Mouse (Mus musculus) kidney, adult 18-20 months (tissue): ENCODE results near the gene Pawr.
A peak's percentile ranks its signal among the peaks of the same experiment; 100 is the strongest.

Source experiments
- DNase-seq: peaks from one replicate; pipeline ENCODE4 v3.0.0; 2021

Pawr gene

DNA sequence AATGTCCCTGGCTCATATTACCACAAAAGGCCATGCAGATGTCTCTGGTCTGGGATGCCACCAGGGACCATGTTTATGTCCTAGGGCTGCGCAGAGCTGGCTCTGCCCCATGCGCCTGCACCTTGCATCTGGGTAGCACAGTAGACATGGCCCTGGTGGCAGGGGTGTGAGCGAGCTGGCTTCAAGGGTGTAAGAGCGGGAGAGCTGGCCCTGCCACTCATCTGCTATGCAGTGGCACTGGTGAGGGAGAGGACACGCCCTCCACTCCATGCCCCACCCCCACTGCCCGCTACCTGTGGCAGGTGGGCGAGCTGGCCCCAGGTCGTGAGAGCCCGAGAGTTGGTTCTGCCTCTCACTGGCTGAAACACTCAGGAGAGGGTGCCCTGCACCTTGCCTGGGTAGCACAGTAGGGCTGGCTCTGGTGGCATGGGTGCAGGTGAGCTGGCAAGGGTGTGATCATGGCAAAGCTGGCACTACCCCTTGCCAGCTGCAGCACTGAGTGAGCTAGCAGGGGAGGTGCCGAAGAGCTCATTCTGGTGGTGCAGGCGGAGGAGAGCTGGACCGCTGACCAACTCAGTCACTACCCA is 24.8 kb downstream of the Pawr start:
- no peak for DNase-seq

DNA sequence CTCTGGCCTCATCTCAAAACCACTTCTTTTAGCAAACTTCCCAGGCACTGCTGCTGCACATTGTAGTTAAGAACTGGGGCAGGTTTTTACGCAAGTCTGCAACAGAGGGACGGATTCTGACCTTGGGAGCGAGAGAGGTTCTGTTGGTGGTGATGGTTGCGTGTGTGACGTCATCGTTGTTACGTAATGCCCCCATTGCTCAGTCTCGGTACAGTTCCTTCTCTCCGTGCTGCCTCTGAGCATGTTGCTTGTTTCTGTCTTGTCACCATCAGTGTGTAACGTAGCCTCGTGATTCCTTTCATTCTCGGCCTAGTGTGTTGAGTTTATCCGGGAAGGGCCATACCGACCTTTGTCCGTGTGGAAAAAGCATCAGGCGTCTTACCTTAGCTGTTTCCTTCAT is 28.1 kb downstream of the Pawr start:
- no peak for DNase-seq

DNA sequence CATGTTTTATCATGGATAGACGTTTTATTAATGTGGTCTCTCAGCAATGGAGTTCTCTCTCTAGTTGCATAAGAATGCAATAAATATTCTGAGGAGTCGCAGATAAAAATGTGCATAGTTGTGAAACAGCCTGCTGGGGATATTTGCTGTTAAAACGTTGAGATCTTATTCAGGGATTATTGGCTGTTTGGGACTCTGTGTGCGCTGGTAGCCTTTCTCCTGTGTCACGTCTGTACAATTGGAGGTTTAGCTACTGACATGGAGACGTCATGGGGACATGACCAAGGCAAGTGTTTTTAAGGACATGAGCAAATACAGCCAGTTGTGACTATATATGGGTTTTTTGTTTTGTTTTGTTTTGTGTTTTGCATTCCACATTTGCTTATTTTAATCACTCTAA is 28.9 kb downstream of the Pawr start:
- DNase-seq: no peak

DNA sequence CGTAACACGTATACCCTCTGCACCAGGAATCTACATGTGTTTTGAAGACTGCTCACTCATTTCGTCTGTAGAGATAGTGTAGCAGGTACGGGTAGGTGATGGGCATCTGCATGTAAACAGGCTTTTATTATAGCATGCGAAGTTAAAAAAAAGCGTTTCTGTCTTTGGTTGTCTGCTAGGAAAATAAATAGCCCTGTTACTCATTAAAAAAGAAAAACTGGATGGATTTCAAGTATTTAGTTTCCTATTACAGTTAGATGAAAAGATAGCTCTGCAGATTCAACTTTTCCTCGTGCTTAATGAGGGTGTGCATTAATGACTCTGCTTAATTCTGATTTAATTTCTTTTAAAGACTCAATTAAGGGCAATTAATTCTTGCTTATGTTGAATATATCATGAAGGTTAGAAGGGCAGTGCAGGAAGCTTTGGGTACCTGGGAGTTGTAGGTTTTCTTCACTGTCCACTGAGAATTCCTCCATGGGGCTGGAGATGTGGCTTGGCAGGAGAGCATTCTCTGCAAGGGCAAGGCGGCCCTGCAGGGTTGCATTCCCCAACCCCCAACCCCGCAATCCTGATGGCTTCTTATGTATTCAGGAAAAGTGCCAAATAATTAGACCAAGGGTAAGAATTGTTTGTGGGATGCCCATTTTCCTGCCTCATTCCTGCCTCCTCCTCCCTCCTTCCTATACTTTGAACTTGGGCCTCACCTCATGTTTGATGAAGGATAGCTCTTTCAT is 29.7 kb downstream of the Pawr start:
- no peak for DNase-seq

DNA sequence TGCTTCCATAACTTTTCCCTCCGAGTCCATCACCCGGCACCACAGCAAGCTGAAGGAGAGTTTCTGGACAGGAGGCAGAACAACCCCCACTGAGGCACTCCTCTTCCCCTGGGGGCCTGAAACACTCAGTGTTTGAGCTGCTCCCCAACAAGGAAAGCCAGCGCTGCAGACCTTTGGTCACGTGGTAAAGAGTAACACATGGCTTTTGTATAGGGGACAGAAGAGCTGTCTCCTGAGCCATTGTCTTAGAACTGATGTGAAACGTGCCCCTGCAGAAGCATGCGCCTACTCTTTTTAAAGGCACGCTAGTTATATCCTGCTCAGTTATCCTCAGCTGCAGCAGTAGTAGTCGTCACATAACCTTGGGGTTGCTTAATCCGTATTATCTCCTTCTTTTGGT is 32.0 kb downstream of the Pawr start:
- DNase-seq: no peak

DNA sequence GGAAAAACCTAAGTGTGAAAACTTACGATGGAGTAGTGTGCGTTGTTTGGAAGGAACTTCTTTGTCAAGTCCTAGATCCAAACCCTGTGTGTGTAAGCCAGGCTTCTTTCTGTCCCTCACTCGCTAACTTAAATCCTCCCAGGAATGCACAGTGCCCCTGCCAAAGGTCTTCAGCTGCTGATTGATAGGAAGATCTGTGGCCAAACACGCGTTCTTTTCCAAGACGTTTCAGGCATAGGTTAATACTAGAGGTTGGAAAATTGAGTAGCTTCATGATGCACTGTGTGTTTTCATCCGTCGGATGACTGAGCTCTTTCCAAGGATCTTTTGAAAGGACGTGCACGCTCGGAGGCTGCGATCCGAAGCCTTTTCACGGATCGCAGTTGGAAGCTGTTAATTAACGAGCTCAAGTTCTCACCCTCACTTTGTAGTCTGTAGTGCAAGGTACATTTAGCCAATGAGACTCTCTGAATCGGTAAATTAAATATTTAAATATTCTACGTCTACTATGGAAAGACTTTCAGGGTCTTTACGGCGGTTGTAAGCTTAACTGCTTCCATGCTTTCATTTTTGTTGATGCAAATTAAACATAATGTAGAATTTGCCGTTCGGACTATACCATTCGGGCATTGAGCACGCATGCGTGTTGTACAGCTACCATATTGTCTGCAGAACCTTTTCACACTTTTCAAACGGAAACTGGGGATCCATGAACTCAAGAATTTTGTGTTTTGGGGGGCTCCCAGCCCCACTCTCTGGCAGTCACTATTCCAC is 33.2 kb downstream of the Pawr start:
- no peak for DNase-seq

DNA sequence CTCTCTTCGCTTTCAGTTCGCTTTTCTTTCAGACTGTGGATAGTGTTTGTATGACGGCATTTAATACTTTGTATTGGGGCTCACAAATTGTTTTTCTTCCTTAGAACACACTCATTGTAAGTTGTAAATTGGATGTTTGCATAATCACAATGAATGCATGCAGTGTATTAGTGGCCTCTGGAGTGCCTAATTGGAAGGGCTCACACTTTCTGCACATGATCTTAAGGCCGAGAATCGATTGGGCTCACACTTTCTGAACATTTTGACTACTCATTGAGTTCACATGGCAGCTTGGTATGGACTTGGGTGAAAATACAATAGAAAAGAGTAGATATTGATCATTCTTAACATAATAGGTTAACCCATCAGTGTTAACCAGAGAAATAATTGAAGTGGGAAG is 34.3 kb downstream of the Pawr start:
- no peak for DNase-seq

DNA sequence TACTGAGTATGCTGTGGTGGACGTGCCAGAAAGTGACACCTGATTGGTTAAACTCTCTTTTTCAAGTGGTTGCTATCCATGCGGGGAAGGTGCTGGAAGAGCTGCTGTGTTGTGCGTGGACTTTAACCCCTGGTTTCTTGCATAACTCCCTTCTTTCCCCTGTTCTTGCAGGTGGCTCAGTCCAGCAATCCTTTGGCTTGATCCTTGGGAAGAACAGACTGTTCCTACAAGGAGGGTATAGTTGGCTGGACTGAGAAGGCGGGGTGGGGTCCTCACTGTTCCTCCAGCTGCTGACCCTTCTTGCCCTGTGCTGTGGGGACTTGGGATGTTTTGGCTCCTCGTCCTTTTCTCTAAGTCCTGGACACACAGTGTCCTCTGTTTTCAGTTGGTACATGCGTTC is 36.4 kb downstream of the Pawr start:
- DNase-seq: peak; percentile 67

DNA sequence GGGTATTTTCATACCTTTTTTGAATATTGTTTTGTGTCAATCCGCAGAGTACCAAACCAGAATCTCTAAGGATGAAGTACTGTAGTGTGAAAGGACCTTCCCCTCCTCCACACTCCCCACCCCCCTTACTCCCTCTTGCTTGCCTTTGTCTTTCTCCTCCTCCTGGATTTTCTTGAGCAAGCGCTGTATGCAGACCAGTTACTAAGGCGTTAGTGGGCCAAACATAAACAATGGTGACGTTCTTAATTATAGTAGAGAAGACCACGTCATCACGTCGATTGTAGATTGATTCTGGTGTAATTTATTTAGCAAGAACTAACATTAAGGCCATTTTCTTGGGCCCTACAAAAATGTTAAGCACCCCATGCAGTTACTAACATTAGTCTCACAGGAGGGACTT is 40.3 kb downstream of the Pawr start:
- no peak for DNase-seq

DNA sequence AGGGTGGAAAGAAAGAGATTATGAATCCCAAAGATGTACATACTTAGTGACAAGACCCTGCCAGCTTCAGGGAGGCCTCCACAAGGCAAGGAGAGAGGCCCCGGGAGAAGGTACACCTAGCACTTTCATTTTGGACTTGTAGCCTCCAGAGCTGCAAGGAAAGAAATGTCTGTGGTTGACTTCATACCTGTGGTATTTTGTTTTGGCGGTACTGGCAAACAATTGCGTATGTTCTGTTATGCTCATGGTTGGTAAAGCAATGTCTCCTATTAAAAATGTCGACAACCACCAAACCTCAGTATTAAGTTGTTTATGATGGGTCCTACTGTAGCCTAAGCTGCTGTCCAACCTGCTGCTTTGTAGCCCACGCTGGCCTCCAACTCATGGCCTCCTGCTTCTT is 40.9 kb downstream of the Pawr start:
- DNase-seq: no peak

DNA sequence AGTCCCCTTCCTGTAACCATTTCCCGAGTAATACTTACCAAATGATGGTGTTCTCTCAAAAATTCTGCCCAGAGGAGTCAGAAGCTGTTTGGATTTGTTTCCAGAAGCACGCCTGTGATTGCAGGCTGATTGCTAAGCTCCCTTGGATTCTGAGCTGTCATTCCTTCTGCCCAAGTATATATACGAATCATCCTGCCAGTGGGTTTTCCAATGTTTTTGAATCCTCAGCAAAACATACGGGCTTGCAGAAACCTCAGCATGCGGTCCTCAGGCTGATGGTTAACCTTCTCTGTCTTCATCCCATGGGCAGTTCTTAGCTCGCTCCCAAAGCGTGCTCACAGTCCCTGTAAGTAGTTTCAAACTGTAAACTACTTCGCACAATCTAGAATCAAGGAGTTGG is 43.9 kb downstream of the Pawr start:
- DNase-seq: no peak

DNA sequence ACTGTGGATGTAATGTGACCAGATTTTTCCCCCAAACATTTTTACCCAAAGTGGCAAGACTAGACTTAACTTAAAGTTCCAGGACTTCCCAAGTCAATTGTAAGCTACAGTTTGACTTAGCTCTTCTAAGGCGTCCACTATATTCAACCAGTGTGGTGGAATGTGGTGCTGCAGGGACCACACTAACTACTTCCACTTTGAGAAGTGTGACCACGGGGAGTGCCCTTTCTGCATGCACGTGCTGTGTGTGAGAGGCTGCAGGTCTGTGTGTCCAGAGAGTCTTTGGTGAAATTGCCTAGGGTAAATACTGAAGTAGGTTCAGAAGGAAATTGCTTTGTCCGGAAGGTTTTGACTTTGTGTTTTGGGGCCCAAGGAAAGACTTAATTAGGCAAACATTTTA is 44.4 kb downstream of the Pawr start:
- no peak for DNase-seq

DNA sequence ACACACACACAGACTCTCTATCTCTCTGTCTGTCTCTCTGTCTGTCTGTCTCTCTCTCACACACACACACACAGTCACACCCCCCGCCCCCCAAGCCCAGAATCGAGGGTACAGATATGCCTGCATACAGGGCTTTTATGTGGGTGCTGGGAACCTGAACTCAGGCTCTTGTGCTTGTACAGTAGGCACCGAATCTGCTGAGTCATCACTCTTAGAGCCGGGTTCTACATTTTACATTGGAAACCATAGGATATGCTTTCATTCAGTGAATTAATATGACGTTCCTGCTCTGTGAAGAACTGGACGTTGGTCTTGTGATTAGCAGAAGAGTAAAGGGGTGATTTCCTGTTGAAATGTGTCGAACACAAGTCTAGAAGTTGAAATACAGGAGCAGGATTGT is 45.4 kb downstream of the Pawr start:
- DNase-seq: no peak

DNA sequence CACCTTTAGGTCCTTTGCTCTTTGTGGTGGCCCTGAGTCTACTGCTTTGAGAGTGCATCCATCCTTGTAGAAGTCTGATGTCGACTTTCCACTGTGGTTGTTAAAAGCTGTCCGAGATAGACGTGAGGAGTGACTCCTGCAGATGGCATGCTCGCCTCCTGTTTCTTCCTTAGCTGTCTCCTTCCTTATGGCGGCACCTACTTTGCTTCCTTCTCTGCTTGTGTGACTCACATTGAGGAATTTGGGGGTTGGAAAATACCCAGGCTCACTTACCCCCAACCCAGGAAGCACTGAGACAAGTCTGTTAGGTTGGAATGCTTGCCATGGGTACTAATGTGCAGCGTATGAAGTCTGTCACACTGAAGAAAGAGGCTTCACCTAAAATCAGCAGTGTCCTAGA is 46.1 kb downstream of the Pawr start:
- DNase-seq: no peak

DNA sequence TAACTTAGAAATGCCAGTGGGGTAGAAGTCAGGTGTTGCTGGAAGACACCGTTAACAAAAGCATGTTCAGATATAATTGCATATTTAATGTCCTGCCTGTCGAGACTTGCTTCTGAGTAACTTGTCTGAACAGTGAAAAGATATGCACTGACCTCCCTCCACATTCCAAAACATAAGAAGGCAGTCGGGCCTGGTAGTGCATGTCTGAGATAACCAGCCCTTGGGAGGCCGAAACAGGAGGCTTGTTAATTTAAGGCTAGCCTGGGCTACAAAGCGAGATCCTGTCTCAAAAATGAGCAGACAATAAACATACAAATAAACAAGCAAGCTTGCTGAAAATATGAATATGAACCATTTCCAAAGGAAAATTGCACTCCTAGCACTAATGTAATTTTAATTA is 46.6 kb downstream of the Pawr start:
- no peak for DNase-seq

DNA sequence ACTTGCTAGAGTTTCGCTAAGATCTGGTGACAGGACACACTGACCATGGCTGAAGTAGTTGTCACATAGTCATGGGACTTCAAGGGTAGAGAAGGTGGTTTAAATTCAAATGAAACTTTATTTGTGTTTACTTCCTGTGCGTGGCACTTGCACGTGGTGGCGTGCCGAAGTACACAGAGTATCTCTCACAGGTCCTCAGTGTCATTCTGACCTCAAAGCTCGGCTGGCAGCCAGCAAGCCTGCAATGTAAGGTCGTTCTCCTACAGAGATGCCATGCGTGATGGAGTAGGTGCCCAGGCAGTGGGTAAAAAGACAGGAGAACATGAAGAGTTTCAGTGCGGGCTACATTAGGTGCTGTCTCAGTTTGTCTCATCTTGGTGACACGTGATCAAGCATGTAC is 48.8 kb downstream of the Pawr start:
- DNase-seq: peak; percentile 46

DNA sequence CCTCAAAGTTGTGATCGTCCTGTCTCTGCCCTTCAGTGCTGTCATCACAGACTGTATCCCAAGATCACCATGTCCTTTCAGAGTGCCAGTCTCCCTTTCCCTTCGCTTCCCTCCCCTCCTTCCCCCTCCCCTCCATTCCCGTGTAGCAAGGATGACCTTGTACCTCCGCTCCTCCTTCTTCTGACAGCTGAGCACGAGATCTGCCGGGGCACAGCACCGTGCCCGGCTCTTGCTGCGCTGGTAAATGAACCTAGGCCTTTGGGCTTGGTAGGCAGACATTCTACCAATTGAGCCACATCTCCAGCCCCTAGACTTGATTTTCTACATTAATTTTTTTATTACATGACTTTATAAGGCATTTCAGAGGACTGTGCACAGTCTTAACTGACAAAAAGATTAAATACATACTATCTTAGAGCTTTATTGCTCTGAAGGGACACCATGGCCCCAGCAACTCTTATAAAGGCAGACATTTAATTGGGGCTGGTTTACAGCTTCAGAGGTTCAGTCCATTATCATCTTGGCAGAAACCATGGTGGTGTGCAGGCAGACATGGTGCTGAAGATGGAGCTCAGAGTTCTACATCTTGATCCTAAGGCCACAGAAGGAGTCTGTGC is 52.3 kb downstream of the Pawr start:
- DNase-seq: no peak

DNA sequence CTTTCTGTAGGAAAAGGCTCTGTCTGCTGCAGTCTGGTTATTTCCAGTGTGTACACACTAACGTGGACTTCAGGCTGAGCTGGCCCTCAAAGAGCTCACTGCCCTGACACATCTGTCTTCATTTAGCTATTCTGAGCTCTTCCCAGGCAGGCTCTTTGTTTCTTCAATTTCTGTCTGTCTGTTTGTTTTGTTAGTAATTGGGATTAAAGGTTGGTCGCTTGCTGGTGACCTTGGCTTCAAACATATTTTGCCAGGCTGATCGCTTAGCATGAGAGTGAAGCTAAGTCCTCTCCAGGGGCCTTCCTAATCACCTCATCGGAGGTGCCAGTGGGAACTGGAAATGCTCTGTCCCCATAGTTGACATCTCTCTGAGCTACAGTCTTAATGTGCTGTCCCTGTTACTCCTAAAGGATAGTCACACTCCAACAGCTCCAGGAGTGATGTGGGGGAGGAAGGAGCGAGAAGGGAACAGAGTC is 53.6 kb downstream of the Pawr start:
- DNase-seq: peak; percentile 13

DNA sequence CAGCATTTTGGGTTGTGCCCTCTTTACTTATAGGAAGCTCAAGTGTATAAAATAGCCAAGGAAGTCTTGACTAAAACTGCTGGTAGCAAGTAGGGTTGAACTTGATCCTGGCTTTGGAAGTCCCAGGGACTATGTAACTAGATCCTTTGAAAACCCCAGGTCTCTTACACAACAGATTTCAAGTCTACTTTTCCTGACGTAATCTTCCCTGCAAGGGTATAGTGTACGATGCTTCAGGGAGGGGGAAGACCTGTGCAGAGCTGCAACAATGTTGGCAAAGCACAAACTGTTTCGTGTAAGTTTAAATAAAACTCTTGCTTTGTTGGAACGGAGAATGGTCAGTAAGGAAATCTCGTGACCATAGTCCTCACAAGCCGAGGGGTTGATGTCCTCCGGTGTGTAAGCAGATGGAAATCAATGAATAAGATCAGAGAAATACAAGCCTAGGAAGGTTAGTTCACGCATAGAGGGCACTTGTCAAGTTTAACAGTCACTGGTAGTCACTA is 56.5 kb downstream of the Pawr start:
- no peak for DNase-seq

DNA sequence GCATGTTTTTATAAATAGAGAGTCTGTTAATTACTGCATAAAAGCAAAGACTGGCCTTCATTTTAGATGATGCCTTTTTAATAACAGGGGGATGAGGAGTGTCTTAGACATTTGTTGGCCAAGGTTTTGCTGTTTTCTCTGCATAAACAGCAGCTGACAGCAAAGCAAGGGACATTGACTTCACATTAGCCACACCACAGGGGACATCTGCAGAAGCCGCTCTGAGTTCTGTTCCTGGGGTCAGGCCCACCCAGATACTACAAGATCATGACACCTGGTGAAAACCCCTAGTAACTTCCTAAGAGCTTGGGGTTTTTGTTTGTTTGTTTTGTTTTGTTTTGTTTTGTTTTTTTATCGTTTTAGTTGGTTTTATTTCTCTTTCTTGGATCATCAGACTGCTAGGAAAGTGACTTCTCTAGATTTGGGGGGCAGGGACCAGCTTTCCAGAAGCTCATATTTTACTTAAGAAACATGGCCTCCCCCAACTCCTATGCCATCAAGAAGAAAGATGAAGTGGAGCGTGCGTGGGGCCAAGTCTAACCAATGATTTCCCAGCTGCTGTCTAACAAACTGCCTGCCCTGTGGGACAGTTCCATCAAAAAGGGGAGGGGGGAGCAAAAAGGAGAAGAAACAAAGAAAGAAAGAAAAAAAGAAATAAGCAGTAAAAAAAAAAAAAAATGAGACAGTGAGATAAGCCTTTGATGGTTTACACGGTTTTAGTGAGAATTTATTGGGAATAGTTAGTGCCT is 57.4 kb downstream of the Pawr start:
- no peak for DNase-seq

DNA sequence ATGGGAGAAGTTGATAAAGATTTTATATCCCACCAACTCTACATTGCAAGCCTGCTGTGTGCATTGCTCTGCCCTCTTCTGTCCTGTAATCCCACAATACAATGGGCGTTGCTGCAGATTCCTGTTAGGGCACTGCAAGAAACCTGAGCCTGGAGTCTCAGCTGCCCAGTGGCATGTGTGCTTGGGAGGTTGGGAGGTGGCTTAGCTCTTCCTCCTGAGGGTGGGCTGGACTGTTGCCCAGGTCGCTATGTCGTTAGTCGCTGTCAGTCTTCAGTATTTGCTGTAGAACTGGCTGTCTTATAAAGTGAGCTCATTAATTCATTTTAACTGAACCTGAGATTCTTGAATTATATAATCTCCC is 58.0 kb downstream of the Pawr start:
- DNase-seq: no peak

DNA sequence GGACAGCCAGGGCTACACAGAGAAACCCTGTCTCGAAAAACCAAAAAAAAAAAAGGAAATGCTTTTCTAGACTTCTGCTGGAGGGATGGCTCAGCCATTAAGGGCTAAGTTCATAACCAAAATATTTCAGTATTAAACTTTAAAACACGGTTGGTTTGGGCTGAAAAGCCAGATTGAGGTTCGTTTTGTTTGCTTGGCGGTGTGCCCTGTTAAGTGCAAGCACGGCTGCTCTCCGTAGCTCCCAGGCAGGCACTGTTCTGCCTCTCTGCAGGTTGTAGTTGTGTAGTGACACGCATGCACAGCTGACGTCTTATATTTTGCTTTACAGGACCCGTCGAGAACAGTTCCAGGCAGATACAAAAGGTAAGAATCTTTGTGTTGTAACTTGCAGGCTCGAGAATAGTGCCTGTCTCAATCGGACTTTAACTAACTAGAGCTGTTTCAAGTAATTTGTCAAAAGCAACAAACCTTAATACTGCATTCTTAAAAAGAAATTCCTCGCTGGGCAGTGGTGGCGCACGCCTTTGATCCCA is 59.5 kb downstream of the Pawr start:
- DNase-seq: no peak

DNA sequence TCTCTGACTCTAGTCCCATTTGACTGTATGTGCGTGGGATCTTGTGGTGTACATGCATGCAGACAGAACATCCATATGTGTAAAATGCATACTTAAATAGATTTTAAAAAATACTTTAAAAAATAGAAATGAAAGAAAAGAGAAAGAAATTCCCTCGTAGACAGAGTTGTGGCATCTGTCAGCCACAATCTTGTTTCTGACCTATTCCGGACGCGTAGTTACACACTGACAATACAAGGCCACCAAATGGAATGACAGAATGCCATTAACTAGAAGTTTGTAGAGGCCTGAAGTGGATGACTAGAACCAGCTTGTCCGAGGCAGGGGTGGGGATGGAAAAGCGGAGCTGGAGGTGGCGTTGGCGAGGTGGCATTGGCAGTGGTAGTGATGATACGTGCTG is 60.2 kb downstream of the Pawr start:
- no peak for DNase-seq
